Mouse (Mus musculus) bone marrow macrophage, adult 2 months (primary cell): ENCODE results near the gene Taf8. TPM values are rescaled to one million over a fixed set of nuclear protein-coding genes. Genes with fewer than 3 reads are reported as not detected.
"Not testable (repeated sequence)": the region's sequence is repeated elsewhere in the genome, so short reads cannot be mapped to it uniquely, and the experiment has no call there.

Experiments used
- H3K27ac ChIP-seq: 2 replicates; pipeline ENCODE4 v1.5.1; 2012; ENCODE audit warnings: low read depth, low read length; ENCODE audit not compliant: insufficient read depth
- H3K4me1 ChIP-seq: 2 replicates; pipeline ENCODE4 v1.6.1; 2012; ENCODE audit warnings: low read length; ENCODE audit not compliant: control insufficient read depth, insufficient read depth
- H3K4me3 ChIP-seq: 2 replicates; pipeline ENCODE4 v1.5.1; 2012; ENCODE audit warnings: mild to moderate bottlenecking, low read length, moderate library complexity; ENCODE audit not compliant: insufficient read depth
- CTCF ChIP-seq: IDR thresholded peaks from 2 replicates; pipeline ENCODE4 v1.5.1; 2012; ENCODE audit warnings: low read depth, mild to moderate bottlenecking, low read length, moderate library complexity
- POLR2A ChIP-seq: IDR thresholded peaks from 2 replicates; pipeline ENCODE4 v1.6.1; 2012; ENCODE audit warnings: mild to moderate bottlenecking, low read depth, low read length, borderline replicate concordance
- polyA plus RNA-seq: library from polyadenylated mRNA; stranded (reverse); fragments of >200 nt; gene quantifications from 2 replicates; pipeline ENCODE4 v1.2.4, GENCODE M21; 2012; ENCODE audit not compliant: missing spikeins, insufficient read depth, insufficient read length

The Taf8 gene
- polyA plus RNA-seq, 1 experiment, result 30.1 TPM

- Histone ChIP-seq H3K4me3 (no peak overlapping the region), H3K4me1 (peaks cover 43% of the 10 kb centered on the region), H3K27ac (no peak overlapping the region)
- TF ChIP-seq CTCF (no peak), POLR2A (no peak)
These were observed 5.4 kb upstream of the Taf8 start for GRCm38 (mm10) chr17:47507523-47507922.

- H3K27ac ChIP-seq, result no peak overlapping the region
- peaks cover 45% of the 10 kb centered on the region for H3K4me1 ChIP-seq
These were observed 4.6 kb upstream of the Taf8 start for GRCm38 (mm10) chr17:47506697-47507096.

GRCm38 (mm10) chr17:47506042-47506441, 4.0 kb upstream of the Taf8 start:
- TF ChIP-seq CTCF (no peak), POLR2A (no peak)
- Histone ChIP-seq H3K4me1 (peaks cover 47% of the 10 kb centered on the region), H3K27ac (no peak overlapping the region), H3K4me3 (no peak overlapping the region)

More at GRCm38 (mm10) chr17:47506697-47507096, 4.6 kb upstream of the Taf8 start:
- TF ChIP-seq POLR2A (no peak), CTCF (no peak)
- no peak overlapping the region for H3K4me3 ChIP-seq

- Histone ChIP-seq H3K27ac (no peak overlapping the region), H3K4me1 (peaks cover 47% of the 10 kb centered on the region), H3K4me3 (peak overlapping the region; percentile 55)
- no peak for TF ChIP-seq CTCF
- no peak for TF ChIP-seq POLR2A
These were observed 3.5 kb upstream of the Taf8 start for GRCm38 (mm10) chr17:47505566-47505965.

- no peak for TF ChIP-seq CTCF
- Histone ChIP-seq H3K27ac (peak within 1 kb of the TSS; percentile 35; the same call in 1 of the 2 replicates), H3K4me1 (peaks cover 47% of the 10 kb centered on the region), H3K4me3 (peak within 1 kb of the TSS; percentile 55)
These were observed 2.9 kb upstream of the Taf8 start, which contains the start of gene Ccnd3 for GRCm38 (mm10) chr17:47504941-47505346. Ccnd3 (plus strand) TSS chr17:47505051.

GRCm38 (mm10) chr17:47504228-47504627, 2.1 kb upstream of the Taf8 start:
- Histone ChIP-seq H3K4me1 (peaks cover 47% of the 10 kb centered on the region), H3K4me3 (peak overlapping the region; percentile 55; the same call in 1 of the 2 replicates), H3K27ac (no peak overlapping the region)
- TF ChIP-seq POLR2A, result no peak
- no peak for TF ChIP-seq CTCF

GRCm38 (mm10) chr17:47503689-47504088, 1.6 kb upstream of the Taf8 start:
- Histone ChIP-seq H3K4me1 (peaks cover 49% of the 10 kb centered on the region), H3K4me3 (no peak overlapping the region), H3K27ac (no peak overlapping the region)
- TF ChIP-seq CTCF (no peak), POLR2A (no peak)

GRCm38 (mm10) chr17:47502707-47503045, 584 bp upstream of the Taf8 start:
- Histone ChIP-seq H3K27ac (peak overlapping the region; percentile 75), H3K4me1 (peaks cover 45% of the 10 kb centered on the region)
- H3K4me3 ChIP-seq, result not testable (repeated sequence)

GRCm38 (mm10) chr17:47501531-47501930, 561 bp downstream of the Taf8 start:
- H3K4me1 ChIP-seq, result peaks cover 37% of the 10 kb centered on the region
- peak overlapping the region; percentile 15; the same call in 1 of the 2 replicates for H3K27ac ChIP-seq
- H3K4me3 ChIP-seq, result peak overlapping the region; percentile 87
- TF ChIP-seq CTCF (no peak), POLR2A (no peak)

- Histone ChIP-seq H3K4me1 (peaks cover 1% of the 10 kb centered on the region; the same call in 1 of the 2 replicates), H3K4me3 (no peak overlapping the region), H3K27ac (no peak overlapping the region)
- TF ChIP-seq POLR2A (no peak), CTCF (no peak)
These were observed 8.0 kb downstream of the Taf8 start for GRCm38 (mm10) chr17:47494132-47494531.

GRCm38 (mm10) chr17:47493653-47494052, 8.4 kb downstream of the Taf8 start:
- no peak overlapping the region for H3K27ac ChIP-seq
- H3K4me3 ChIP-seq, result no peak overlapping the region
- TF ChIP-seq POLR2A, result no peak
- TF ChIP-seq CTCF, result no peak
- H3K4me1 ChIP-seq, result no peaks in the 10 kb centered on the region
